Mouse (Mus musculus): ENCODE results near the gene Macrod2. TPM values are rescaled to one million over a fixed set of nuclear protein-coding genes. Genes with fewer than 3 reads are reported as not detected.

Macrod2 gene
- total RNA-seq, 2 experiments from 2014 or later: 7.0 to 11.3 TPM

- no peak for ATAC-seq (replicated peaks; ENCODE audit: poor library complexity)
Observed at GRCm38 (mm10) chr2:141022971-141023370, 627.9 kb downstream of the Macrod2 start.

GRCm38 (mm10) chr2:141023916-141024315, 628.8 kb downstream of the Macrod2 start:
- no peak for ATAC-seq (replicated peaks; ENCODE audit: poor library complexity)

- no peak for ATAC-seq (replicated peaks; ENCODE audit: poor library complexity)
Observed at GRCm38 (mm10) chr2:141024316-141025043, 629.4 kb downstream of the Macrod2 start.

- ATAC-seq (replicated peaks; ENCODE audit: poor library complexity): no peak
Observed at GRCm38 (mm10) chr2:141056685-141057454, 661.8 kb downstream of the Macrod2 start.

- ATAC-seq (replicated peaks; ENCODE audit: poor library complexity): no peak
Observed at GRCm38 (mm10) chr2:141057455-141057833, 662.3 kb downstream of the Macrod2 start.

- no peak for ATAC-seq (replicated peaks; ENCODE audit: poor library complexity)
Observed at GRCm38 (mm10) chr2:141073981-141074855, 679.1 kb downstream of the Macrod2 start.

GRCm38 (mm10) chr2:141078221-141078620, 683.1 kb downstream of the Macrod2 start:
- ATAC-seq (replicated peaks; ENCODE audit: poor library complexity): no peak

GRCm38 (mm10) chr2:141091320-141091719, 696.2 kb downstream of the Macrod2 start:
- ATAC-seq (replicated peaks; ENCODE audit: poor library complexity): no peak

- ATAC-seq (replicated peaks; ENCODE audit: poor library complexity): no peak
Observed at GRCm38 (mm10) chr2:141117579-141117978, 722.5 kb downstream of the Macrod2 start.

- no peak for ATAC-seq (replicated peaks; ENCODE audit: poor library complexity)
Observed at GRCm38 (mm10) chr2:141123875-141124274, 728.8 kb downstream of the Macrod2 start.

GRCm38 (mm10) chr2:141125638-141126037, 730.5 kb downstream of the Macrod2 start:
- no peak for ATAC-seq (replicated peaks; ENCODE audit: poor library complexity)

GRCm38 (mm10) chr2:141142266-141142665, 747.2 kb downstream of the Macrod2 start:
- no peak for ATAC-seq (replicated peaks; ENCODE audit: poor library complexity)

GRCm38 (mm10) chr2:141152011-141152772, 757.1 kb downstream of the Macrod2 start:
- ATAC-seq (replicated peaks; ENCODE audit: poor library complexity): no peak

- no peak for ATAC-seq (replicated peaks; ENCODE audit: poor library complexity)
Observed at GRCm38 (mm10) chr2:141155972-141156371, 760.9 kb downstream of the Macrod2 start.

GRCm38 (mm10) chr2:141156979-141157593, 762.0 kb downstream of the Macrod2 start:
- no peak for ATAC-seq (replicated peaks; ENCODE audit: poor library complexity)

GRCm38 (mm10) chr2:141158161-141158560, 763.1 kb downstream of the Macrod2 start:
- ATAC-seq (replicated peaks; ENCODE audit: poor library complexity): no peak

- no peak for ATAC-seq (replicated peaks; ENCODE audit: poor library complexity)
Observed at GRCm38 (mm10) chr2:141163918-141164317, 768.8 kb downstream of the Macrod2 start.

- no peak for ATAC-seq (replicated peaks; ENCODE audit: poor library complexity)
Observed at GRCm38 (mm10) chr2:141169586-141169985, 774.5 kb downstream of the Macrod2 start.

GRCm38 (mm10) chr2:141173167-141173566, 778.1 kb downstream of the Macrod2 start:
- no peak for ATAC-seq (replicated peaks; ENCODE audit: poor library complexity)

GRCm38 (mm10) chr2:141173607-141174006, 778.5 kb downstream of the Macrod2 start:
- no peak for ATAC-seq (replicated peaks; ENCODE audit: poor library complexity)
